Mouse (Mus musculus) mesoderm, embryonic 11.5 days (tissue): Measurements from ENCODE around the gene Pdzd2.
A peak's percentile ranks its signal among the peaks of the same experiment; 100 is the strongest.

Source experiments
- DNase-seq: peaks from one replicate; pipeline ENCODE4 v3.0.0-alpha.2; 2012; ENCODE audit warnings: low read depth, low spot score

Gene Pdzd2

GRCm38 (mm10) chr15:12739277-12740247, at the start of gene Pdzd2:
TSS of gene Pdzd2 (minus strand) at chr15:12739924.
- DNase-seq: peak; percentile 97

DNA sequence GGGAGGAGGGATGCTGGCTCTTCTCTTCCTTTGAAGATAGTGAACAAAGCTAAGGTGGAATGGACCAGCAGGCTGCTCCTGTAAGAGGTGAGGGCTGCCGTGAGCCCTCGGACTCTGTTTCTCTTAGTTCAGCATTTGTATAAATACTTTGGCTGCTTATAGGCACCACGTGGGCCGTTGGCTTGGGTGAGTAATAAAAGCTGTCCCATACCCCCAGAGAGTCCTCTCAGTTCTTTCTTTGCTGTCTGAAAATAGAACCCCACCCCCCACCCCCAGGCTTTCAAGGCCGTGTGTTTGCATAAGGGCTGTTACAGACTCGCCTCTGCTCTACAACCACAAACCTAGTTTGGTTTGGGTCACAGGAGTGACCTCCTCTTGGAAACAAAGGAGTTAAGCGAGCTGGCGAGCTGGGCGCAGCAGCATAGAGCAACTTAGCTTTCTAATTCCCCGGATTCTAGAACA, 49.7 kb upstream of the Pdzd2 start:
- DNase-seq: peak; percentile 52

DNA sequence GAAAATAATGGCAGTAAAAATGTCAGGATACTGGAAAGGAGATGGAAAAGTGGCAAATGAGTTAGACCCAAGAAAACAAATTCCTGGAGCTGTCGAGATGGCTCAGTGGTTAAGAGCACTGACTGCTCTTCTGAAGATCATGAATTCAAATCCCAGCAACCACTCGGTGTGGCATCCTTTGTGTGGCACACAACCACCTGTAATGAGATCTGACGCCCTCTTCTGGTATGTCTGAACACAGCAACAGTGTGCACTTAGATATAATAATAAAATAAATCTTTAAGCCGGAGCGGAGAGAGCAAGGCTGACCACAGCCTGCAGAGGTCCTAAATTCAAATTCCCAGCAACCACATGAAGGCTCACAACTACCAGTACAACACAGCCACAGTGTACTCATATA, 48.8 kb upstream of the Pdzd2 start:
- no peak for DNase-seq

DNA sequence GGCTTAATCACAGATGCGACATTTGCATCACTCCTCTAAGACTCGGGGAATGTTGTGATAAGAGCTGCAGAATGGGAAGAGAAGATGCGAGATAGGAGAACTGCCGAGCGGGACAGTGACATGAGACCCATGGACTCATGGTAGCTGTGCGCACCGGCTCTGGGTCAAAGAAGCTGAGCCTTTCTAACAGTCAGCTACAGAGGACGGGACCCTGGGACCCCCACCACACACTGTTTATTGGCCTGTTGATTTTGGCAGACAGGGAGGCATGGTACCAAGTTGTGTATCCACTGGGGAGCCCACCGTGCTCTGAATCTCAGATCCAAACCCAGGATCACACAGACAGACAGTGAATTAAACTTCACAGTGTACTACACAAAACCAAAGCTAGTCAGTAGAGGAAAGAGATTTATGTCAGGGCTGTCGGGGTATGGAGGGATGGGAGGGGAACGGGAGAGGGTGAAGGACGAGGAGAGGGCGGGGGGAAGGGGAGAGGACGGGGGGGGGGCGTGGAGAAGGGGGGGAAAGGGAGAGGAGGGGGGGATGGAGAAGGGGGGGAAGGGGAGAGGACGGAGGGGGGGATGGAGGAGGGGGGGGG, 42.1 kb upstream of the Pdzd2 start:
- DNase-seq: no peak

- no peak for DNase-seq
Measured at GRCm38 (mm10) chr15:12781296-12781695, 41.6 kb upstream of the Pdzd2 start.

DNA sequence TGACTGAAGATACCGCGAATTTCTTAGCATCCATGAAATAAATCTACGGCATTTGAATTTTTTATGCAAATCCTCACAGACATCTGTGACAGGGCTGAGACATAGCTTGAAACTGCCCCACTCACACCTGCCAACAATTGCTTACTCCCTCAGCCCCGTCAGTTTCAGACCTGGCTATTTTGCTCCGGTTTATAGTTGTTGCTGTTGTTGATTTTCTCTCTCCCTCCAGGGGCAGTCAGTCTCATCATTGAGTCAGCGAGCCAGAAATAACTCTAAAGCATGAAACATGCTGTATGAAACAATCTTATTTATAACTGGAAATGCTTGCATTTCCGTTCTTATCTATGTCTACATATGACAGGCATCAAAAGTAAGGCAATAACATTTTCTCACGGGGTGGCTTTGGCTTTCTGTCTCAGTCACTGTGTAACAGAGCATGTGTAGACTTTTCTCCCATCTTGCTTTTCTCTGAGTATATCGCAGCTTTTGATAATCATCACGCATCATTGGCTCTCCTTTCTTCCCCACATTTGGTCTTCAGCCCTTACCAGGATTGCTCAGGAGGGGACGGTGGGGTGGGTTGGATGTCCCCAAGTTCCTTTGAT, 34.5 kb upstream of the Pdzd2 start:
- DNase-seq: no peak

- DNase-seq: no peak
Measured at GRCm38 (mm10) chr15:12770958-12771357, 31.2 kb upstream of the Pdzd2 start.

- DNase-seq: no peak
Measured at GRCm38 (mm10) chr15:12766848-12767247, 27.1 kb upstream of the Pdzd2 start.

- DNase-seq: no peak
Measured at GRCm38 (mm10) chr15:12763147-12763546, 23.4 kb upstream of the Pdzd2 start.

GRCm38 (mm10) chr15:12762258-12762913, 22.7 kb upstream of the Pdzd2 start:
- peak; percentile 77 for DNase-seq

DNA sequence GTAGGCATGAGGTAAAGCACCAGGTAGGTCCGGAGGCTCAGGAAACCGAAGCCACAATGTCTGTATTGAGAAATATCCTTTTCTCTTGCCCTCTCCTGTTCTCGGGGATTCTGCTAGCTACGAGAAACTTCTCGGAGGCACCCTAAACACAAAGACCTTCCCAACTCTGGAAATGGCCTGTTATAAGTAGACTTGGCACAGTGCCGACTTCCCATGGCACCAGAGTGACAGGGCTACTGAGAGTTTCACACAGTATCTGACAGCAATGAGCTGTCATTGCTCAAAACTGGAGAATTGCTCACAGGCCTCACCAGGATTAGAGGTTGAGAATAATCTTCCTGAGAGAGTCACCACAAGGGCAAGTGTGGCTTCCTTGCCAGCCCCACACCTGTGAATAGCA, 21.0 kb upstream of the Pdzd2 start:
- no peak for DNase-seq

DNA sequence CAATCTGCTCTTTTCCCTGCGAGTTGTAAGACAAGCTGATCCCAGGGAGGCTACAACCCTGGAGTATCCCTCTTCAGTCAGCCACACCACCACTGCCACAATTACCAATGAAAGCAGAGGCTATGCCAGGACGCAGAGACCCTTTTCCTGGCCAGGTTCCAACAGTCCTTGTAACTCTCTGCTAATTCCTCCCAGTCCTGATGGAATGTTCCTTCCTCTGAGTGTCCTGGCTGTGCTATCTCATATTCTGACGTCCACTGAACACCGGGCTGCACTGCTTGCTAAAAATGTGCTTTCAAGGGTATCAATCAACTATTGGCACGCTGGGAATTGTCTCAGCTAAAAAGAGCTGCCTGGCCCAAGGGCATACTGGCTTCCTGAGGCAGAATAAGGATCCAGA, 18.7 kb upstream of the Pdzd2 start:
- no peak for DNase-seq

GRCm38 (mm10) chr15:12757757-12758156, 18.0 kb upstream of the Pdzd2 start:
- DNase-seq: no peak

DNA sequence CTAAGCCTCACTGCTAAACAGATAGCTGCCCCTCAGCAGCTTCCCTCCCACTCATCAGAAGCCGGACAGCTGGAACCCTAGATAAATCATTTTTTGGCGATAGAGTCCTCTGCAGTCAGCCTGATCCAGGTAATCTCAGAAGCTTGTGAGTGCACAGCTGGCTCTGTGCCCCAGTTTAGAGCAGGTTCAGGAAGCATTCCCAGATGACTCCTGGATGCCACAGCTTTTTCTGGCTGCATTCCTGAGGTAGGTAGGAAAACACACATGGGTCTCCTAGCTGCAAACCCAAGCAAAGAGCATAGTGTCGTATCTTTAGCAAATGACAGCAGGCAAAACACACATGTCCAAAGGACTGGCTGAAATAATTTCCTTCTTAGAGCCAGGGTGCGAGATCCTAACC, 13.5 kb upstream of the Pdzd2 start:
- DNase-seq: peak; percentile 52

DNA sequence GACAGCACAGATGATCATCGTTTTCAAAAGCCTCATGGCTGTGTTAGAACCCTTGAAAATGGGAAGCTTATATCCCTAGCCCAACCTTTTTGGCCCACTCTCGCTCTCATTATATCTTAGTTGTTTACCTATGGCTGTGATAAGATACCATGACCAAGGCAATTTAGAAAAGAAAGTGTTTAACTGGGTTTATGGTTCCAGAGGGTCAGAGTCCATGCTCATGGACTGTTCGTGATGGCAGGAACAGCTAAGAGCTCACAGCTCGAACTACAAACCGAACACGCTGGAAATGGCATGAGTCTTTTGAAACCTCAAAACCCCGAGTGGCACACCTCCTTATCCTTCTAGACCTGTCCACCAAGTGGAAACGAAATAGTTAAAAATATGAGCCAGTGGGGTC, 11.2 kb upstream of the Pdzd2 start:
- DNase-seq: no peak

- DNase-seq: no peak
Measured at GRCm38 (mm10) chr15:12749549-12750301, 10.0 kb upstream of the Pdzd2 start.

GRCm38 (mm10) chr15:12742117-12742906, 2.6 kb upstream of the Pdzd2 start:
- no peak for DNase-seq

- no peak for DNase-seq
Measured at GRCm38 (mm10) chr15:12738301-12739093, 1.2 kb downstream of the Pdzd2 start.

DNA sequence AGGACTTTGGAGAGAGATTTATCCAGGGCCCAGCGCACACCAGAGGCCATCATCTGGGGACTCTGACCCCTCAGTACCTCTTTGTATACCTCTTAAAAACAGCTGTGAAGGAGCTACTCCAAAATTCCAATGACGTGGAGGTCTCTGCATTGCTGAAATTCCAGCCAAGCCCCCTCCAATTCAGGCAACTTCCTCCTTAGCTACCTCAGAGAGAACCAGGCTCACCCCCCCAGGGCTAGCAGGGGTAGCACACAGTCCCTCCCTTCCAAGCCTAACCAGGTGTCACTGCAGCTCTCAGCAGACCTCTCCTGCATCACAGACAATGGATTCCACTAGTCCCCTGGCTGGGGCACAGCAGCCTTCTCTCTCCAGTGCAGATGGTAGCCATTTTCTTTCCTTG, 4.5 kb downstream of the Pdzd2 start:
- DNase-seq: peak; percentile 33

- no peak for DNase-seq
Measured at GRCm38 (mm10) chr15:12734221-12734620, 5.5 kb downstream of the Pdzd2 start.
